Comparison of ENCODE assay signal across 9 mouse cellular contexts in genomic region chr16:46487436-46488097, GRCm38 (mm10). TPM values are rescaled to one million over a fixed set of nuclear protein-coding genes. Genes with fewer than 3 reads are reported as not detected.
DNase-seq lines count a peak whose midpoint lies in the region; ATAC-seq and TF ChIP-seq lines count a peak whose summit lies in the region.
"Had no signal": no experiment of that assay in that cellular context is flagged by ENCODE, and none has a peak within 500 bp of the region (broad histone marks: within the 10 kb centered on the region; RNA-seq: fewer than 3 reads in every experiment).

No protein-coding gene starts in this region.

- H3K4me2 ChIP-seq in kidney, postnatal 0 days (ENCODE audit: low read length) = no peak overlapping the region
- H3K4me2 ChIP-seq: embryonic facial prominence, embryonic 13.5 days; lung, embryonic 15.5 days had no signal

- H3K27me3 ChIP-seq in kidney, postnatal 0 days (ENCODE audit: insufficient read depth, low read length) = no peaks in the 10 kb centered on the region
- H3K27me3 ChIP-seq: embryonic facial prominence, embryonic 13.5 days; lung, embryonic 15.5 days had no signal

- H3K4me3 ChIP-seq in kidney, postnatal 0 days (replicated peaks; ENCODE audit: low read depth, low read length) = no peak overlapping the region
- H3K4me3 ChIP-seq: embryonic facial prominence, embryonic 13.5 days; lung, embryonic 15.5 days had no signal

- H3K9me3 ChIP-seq in kidney, postnatal 0 days (replicated peaks; ENCODE audit: low read length) = no peaks in the 10 kb centered on the region
- H3K9me3 ChIP-seq: embryonic facial prominence, embryonic 13.5 days; lung, embryonic 15.5 days had no signal

- 59% methylated on average over 3 of the region's 3 CpGs for WGBS in kidney, postnatal 0 days

- no peak overlapping the region for H3K9ac ChIP-seq in kidney, postnatal 0 days (ENCODE audit: low read depth, low read length)
- H3K9ac ChIP-seq: embryonic facial prominence, embryonic 13.5 days; lung, embryonic 15.5 days had no signal

- H3K27ac ChIP-seq in kidney, postnatal 0 days = no peak overlapping the region
- H3K27ac ChIP-seq: embryonic facial prominence, embryonic 13.5 days; lung, embryonic 15.5 days had no signal

- ATAC-seq in kidney, postnatal 0 days (replicated peaks; ENCODE audit: low FRiP score, low read depth) = 0 out of 2 replicates have a peak, but pooled peaks have one; percentile 61

- peak; percentile 17 to 19 for DNase-seq in urinary bladder, postnatal 36 days (ENCODE audit: low spot score in 2 of 2)
- DNase-seq in urinary bladder, postnatal 4 days (ENCODE audit: low spot score in 2 of 2) = no peak
- DNase-seq in cerebellum, postnatal 10 days = peak; percentile 80 to 81
- peak; percentile 29 for DNase-seq in gastrocnemius, postnatal 10 days
- DNase-seq in kidney, postnatal 0 days (ENCODE audit: low spot score) = peak; percentile 89
- DNase-seq in lung, postnatal 36 days = peak; percentile 89
- DNase-seq in thymus, postnatal 14 days = peak; percentile 9

- peak; percentile 86 for TF ChIP-seq CTCF in kidney, postnatal 0 days (IDR thresholded peaks at IDR 0.05; ENCODE audit: low read depth)

- H3K4me1 ChIP-seq in kidney, postnatal 0 days (replicated peaks; ENCODE audit: insufficient read depth, low read length) = no peaks in the 10 kb centered on the region
- H3K4me1 ChIP-seq: embryonic facial prominence, embryonic 13.5 days had no signal

- no peaks in the 10 kb centered on the region for H3K36me3 ChIP-seq in kidney, postnatal 0 days (ENCODE audit: insufficient read depth, low read length)
- H3K36me3 ChIP-seq: embryonic facial prominence, embryonic 13.5 days; lung, embryonic 15.5 days had no signal

RNA-seq across cellular contexts. Expression of gene Nectin3, which starts 10.8 kb away (rescaled TPM):
- total RNA-seq in gastrocnemius, postnatal 10 days (2021) = 10 to 100 TPM; 16.4 to 20.5 TPM
- 49.7 and 55.1 TPM in 2 replicates for polyA plus RNA-seq in kidney, postnatal 0 days (2015; fragmentation: Nextera tagmentation; extraction: Ambion mirVana)

Comparison
In these comparisons a context has a peak if more than half of its experiments do, and no peak if none do; other contexts are left out.
1. DNase-seq: peak in urinary bladder, postnatal 36 days (2 of 2), cerebellum, postnatal 10 days (2 of 2), gastrocnemius, postnatal 10 days (single experiment), kidney, postnatal 0 days (single experiment), lung, postnatal 36 days (single experiment) and thymus, postnatal 14 days (single experiment); none in urinary bladder, postnatal 4 days (0 of 2).